Mouse (Mus musculus): ENCODE results near the gene Vrk1. TPM values are rescaled to one million over a fixed set of nuclear protein-coding genes. Genes with fewer than 3 reads are reported as not detected.

Vrk1 gene
- total and polyA plus RNA-seq, 3 experiments: 87.0 to 144 (median 101) TPM

DNA sequence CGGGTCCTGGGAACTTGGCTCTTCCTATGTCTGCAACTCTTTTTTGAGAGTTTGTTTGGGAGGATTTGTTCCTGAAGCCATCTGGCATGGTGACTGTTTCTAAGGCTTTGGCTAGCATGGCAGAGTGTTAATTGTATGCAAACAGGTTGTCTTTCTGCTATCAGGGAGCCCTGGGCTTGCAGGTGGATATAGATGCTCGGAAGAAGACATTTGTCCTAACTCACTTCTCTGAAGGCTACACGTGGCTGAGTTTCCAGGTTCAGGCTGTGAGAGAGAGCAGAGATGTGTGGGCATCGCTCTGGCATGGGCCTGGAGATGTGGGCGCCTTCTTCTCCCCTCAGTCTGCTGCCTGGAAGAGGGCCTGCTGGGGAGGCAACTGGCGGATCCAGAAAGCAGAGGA lies 27.4 kb upstream of the Vrk1 start:
- no peak overlapping the region for H3K9ac ChIP-seq (ENCODE audit: control insufficient read depth, low read depth, low read length, poor library complexity, severe bottlenecking)
- H3K4me3 ChIP-seq (ENCODE audit: control insufficient read depth in 1 of 2, insufficient read depth in 1 of 2, low read depth in 2 of 2, low read length in 2 of 2): no peak overlapping the region
- no peak for DNase-seq (ENCODE audit: low read depth, low spot score)
- H3K36me3 ChIP-seq (ENCODE audit: control insufficient read depth in 1 of 2, insufficient read depth in 2 of 2, low read length in 2 of 2): no peaks in the 10 kb centered on the region
- TF ChIP-seq POLR2AphosphoS5 (IDR thresholded peaks at IDR 0.05; ENCODE audit: borderline replicate concordance, low read depth, low read length) (no peak), MAFK (IDR thresholded peaks at IDR 0.05; ENCODE audit: borderline replicate concordance, low read depth, low read length) (no peak), RAD21 (IDR thresholded peaks at IDR 0.05; ENCODE audit: low read depth, low read length) (no peak), ZNF384 (IDR thresholded peaks at IDR 0.05; ENCODE audit: low read depth, low read length) (no peak), BHLHE40 (IDR thresholded peaks at IDR 0.05; ENCODE audit: borderline replicate concordance, low read depth, low read length) (no peak), UBTF (IDR thresholded peaks at IDR 0.05; ENCODE audit: borderline replicate concordance, insufficient read depth, low read depth, low read length) (no peak), MEF2A (IDR thresholded peaks at IDR 0.05; ENCODE audit: extremely low read depth, insufficient replicate concordance, low read depth, low read length, poor library complexity, severe bottlenecking) (no peak), E2F4 (IDR thresholded peaks at IDR 0.05; ENCODE audit: borderline replicate concordance, low read depth, low read length) (no peak), USF1 (IDR thresholded peaks at IDR 0.05; ENCODE audit: low read depth, low read length) (no peak), NELFE (IDR thresholded peaks at IDR 0.05; ENCODE audit: low read depth, low read length) (no peak), MYC (IDR thresholded peaks at IDR 0.05; ENCODE audit: low read depth, low read length) (no peak)
- no peaks in the 10 kb centered on the region; a peak in 1 of 4 replicates for H3K4me1 ChIP-seq (ENCODE audit: control insufficient read depth in 1 of 2, insufficient read depth in 2 of 2, low read length in 2 of 2)
- H3K79me2 ChIP-seq (ENCODE audit: control insufficient read depth, insufficient read depth, low read length, poor library complexity): no peaks in the 10 kb centered on the region
- H3K27me3 ChIP-seq (ENCODE audit: control insufficient read depth in 1 of 2, insufficient read depth in 2 of 2, low read length in 2 of 2): no peaks in the 10 kb centered on the region
- H3K9me3 ChIP-seq (replicated peaks; ENCODE audit: insufficient read depth, low read length): no peaks in the 10 kb centered on the region
- H3K27ac ChIP-seq (ENCODE audit: control insufficient read depth, low read depth, low read length): no peak overlapping the region

DNA sequence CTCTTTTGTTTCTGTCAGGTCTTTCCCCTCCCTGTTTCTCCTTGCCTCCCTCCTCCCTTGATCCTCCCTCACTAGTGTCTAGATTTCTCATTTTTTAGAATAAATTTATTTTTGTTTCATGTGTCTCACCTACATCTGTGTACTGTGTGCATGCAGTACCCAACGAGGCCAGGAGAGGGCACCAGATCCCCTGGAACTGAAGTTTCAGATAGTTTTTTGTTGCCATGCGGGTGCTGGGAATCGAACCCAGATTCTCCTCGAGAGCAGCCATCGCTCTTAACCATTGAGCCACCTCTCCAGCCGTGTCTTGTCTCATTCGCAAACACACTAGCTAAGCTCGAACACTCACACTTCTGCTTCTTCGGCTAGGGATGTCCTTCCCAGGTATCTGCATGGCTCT lies 26.5 kb upstream of the Vrk1 start:
- no peak overlapping the region for H3K27ac ChIP-seq (ENCODE audit: control insufficient read depth, low read depth, low read length)
- no peaks in the 10 kb centered on the region for H3K27me3 ChIP-seq (ENCODE audit: control insufficient read depth in 1 of 2, insufficient read depth in 2 of 2, low read length in 2 of 2)
- TF ChIP-seq SMC3 (IDR thresholded peaks at IDR 0.05; ENCODE audit: low read depth, low read length): peak; percentile 61
- peak; percentile 67 to 72 (median 72) for TF ChIP-seq CTCF (IDR thresholded peaks at IDR 0.05 in 2 of 3, conservative IDR thresholded peaks at IDR 0.05 in 1 of 3; ENCODE audit: control insufficient read depth in 1 of 3, insufficient read depth in 1 of 3, low read depth in 2 of 3, low read length in 3 of 3, poor library complexity in 1 of 3, severe bottlenecking in 1 of 3)
- no peak for TF ChIP-seq KAT2A (conservative IDR thresholded peaks at IDR 0.05; ENCODE audit: low read depth, low read length)
- TF ChIP-seq RAD21 (IDR thresholded peaks at IDR 0.05; ENCODE audit: low read depth, low read length): peak; percentile 79
- no peak for TF ChIP-seq MYB (IDR thresholded peaks at IDR 0.05; ENCODE audit: low read depth, low read length)
- 0 out of 2 replicates have a peak, but pooled peaks have one; percentile 42 for TF ChIP-seq ZC3H11A (IDR thresholded peaks at IDR 0.05; ENCODE audit: low read depth, low read length)
- no peak for TF ChIP-seq BHLHE40 (IDR thresholded peaks at IDR 0.05; ENCODE audit: borderline replicate concordance, low read depth, low read length)
- H3K9me3 ChIP-seq (replicated peaks; ENCODE audit: insufficient read depth, low read length): no peaks in the 10 kb centered on the region
- H3K79me2 ChIP-seq (ENCODE audit: control insufficient read depth, insufficient read depth, low read length, poor library complexity): no peaks in the 10 kb centered on the region
- no peak overlapping the region for H3K9ac ChIP-seq (ENCODE audit: control insufficient read depth, low read depth, low read length, poor library complexity, severe bottlenecking)
- H3K4me1 ChIP-seq (ENCODE audit: control insufficient read depth in 1 of 2, insufficient read depth in 2 of 2, low read length in 2 of 2): no peaks in the 10 kb centered on the region; a peak in 1 of 4 replicates
- no peak overlapping the region for H3K4me3 ChIP-seq (ENCODE audit: control insufficient read depth in 1 of 2, insufficient read depth in 1 of 2, low read depth in 2 of 2, low read length in 2 of 2)
- H3K36me3 ChIP-seq (ENCODE audit: control insufficient read depth in 1 of 2, insufficient read depth in 2 of 2, low read length in 2 of 2): no peaks in the 10 kb centered on the region
- DNase-seq (ENCODE audit: low read depth, low spot score): peak; percentile 51
